Comparison of ENCODE assay signal across 8 mouse cellular contexts in genomic region chr12:35429473-35429872, GRCm38 (mm10).
"Had no signal": no experiment of that assay in that cellular context is flagged by ENCODE, and none has a peak within 500 bp of the region (broad histone marks: within the 10 kb centered on the region; RNA-seq: fewer than 3 reads in every experiment).

No protein-coding gene starts in this region.

- DNase-seq: kidney, adult 18-20 months; kidney, postnatal 10 days; kidney, postnatal 4 days; liver; lung, adult 18-20 months; retina, postnatal 1 day; spleen, adult 18-20 months; thymus, postnatal 36 days had no signal
